Mouse (Mus musculus) myocyte (in vitro differentiated cells): ENCODE data around the gene Trim62.

Experiments
- MAX ChIP-seq: IDR thresholded peaks from one replicate; pipeline ENCODE4 v1.6.1; 2011; ENCODE audit warnings: low read depth, mild to moderate bottlenecking, control low read depth
- MYOD1 ChIP-seq, 3 experiments: IDR thresholded peaks; one replicate each; pipeline ENCODE4 v1.6.1; 2011; ENCODE audit warnings: control low read depth in 2 of 3, low read depth in 2 of 3, mild to moderate bottlenecking in 2 of 3, moderate library complexity in 1 of 3; ENCODE audit not compliant: insufficient read length in 2 of 3, control insufficient read depth in 1 of 3
- POLR2A ChIP-seq: IDR thresholded peaks from one replicate; pipeline ENCODE4 v1.6.1; 2011; ENCODE audit warnings: low read depth, mild to moderate bottlenecking, control low read depth, moderate library complexity; ENCODE audit not compliant: insufficient read length
- REST ChIP-seq: IDR thresholded peaks from one replicate; pipeline ENCODE4 v1.6.1; 2011; ENCODE audit warnings: mild to moderate bottlenecking, control low read depth, moderate library complexity; ENCODE audit not compliant: insufficient read depth, insufficient read length
- SRF ChIP-seq: IDR thresholded peaks from one replicate; pipeline ENCODE4 v1.6.1; 2011; ENCODE audit warnings: low read depth; ENCODE audit not compliant: control insufficient read depth, insufficient read length
- USF1 ChIP-seq: IDR thresholded peaks from one replicate; pipeline ENCODE4 v1.6.1; 2011; ENCODE audit warnings: low read depth, mild to moderate bottlenecking, control low read depth, moderate library complexity

DNA sequence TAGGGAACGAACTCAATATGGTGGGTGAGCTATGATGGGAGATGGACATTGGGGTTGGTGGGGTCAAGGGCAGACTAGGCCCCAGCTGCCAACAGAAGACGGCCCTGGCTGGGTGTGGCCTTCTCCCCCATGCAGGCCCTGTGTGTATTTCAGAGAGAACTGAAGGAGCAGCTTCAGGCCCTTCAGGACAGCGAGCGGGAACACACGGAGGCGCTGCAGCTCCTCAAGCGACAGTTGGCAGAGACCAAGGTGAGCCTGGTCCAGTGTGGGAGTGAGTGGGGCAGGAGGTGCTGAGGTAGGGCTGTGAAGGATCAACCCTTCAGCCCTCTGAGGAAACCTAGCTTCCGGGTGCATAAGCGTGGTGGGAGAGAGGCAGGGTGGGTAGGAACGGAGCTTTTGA is 13.3 kb downstream of the Trim62 start:
- no peak for TF ChIP-seq POLR2A
- no peak for TF ChIP-seq MYOD1 (IDR thresholded peaks at IDR 0.05; ENCODE audit: control insufficient read depth in 1 of 3, insufficient read length in 2 of 3, low read depth in 2 of 3)
- TF ChIP-seq MAX = no peak
- TF ChIP-seq REST = no peak
- no peak for TF ChIP-seq SRF
- no peak for TF ChIP-seq USF1
